Mouse (Mus musculus) neutrophil, adult 65 days (primary cell): ENCODE results near the gene Gh. TPM values are rescaled to one million over a fixed set of nuclear protein-coding genes. Genes with fewer than 3 reads are reported as not detected.

Experiments
- total RNA-seq: library from RNA; stranded (reverse); gene quantifications from 2 replicates; pipeline ENCODE4 v1.2.4, GENCODE M21; 2023

Gene Gh
- total RNA-seq, result not detected in 2 replicates

GRCm38 (mm10) chr11:106301765-106302164, at the start of gene Gh:
Gene Gh (minus strand): TSS chr11:106301865.

GRCm38 (mm10) chr11:106314333-106314812, 12.7 kb upstream of the Gh start, which contains the start of gene Cd79b:
Gene Cd79b (minus strand): TSS chr11:106314762.

GRCm38 (mm10) chr11:106276454-106276853, 25.2 kb downstream of the Gh start, which contains the start of gene Tcam1:
Gene Tcam1 (plus strand): TSS chr11:106276672.

GRCm38 (mm10) chr11:106272644-106273310, 28.9 kb downstream of the Gh start, which contains the start of gene Smarcd2:
Gene Smarcd2 (minus strand): TSS chr11:106272972.

GRCm38 (mm10) chr11:106255685-106256451, 45.8 kb downstream of the Gh start, which contains the start of the genes Ftsj3 and Psmc5:
Gene Ftsj3 (minus strand): TSS chr11:106256079.
Gene Psmc5 (plus strand): TSS chr11:106256154.

Other genes with a start within 250 kb of the Gh start
- gene Taco1, start 235.8 kb downstream of the Gh start, total RNA-seq, result 3.5 and 4.1 TPM in 2 replicates
- 193 and 212 TPM in 2 replicates for gene Map3k3, start 217.3 kb downstream of the Gh start, total RNA-seq
- gene Gm10840, start 141.0 kb downstream of the Gh start, total RNA-seq, result 2.3 and 4.2 TPM in 2 replicates
- 392 and 416 TPM in 2 replicates for gene Limd2, start 141.0 kb downstream of the Gh start, total RNA-seq
- 19.7 and 23.4 TPM in 2 replicates for gene Strada, start 99.7 kb downstream of the Gh start, total RNA-seq
- 22.5 and 24.8 TPM in 2 replicates for gene Ccdc47, start 85.5 kb downstream of the Gh start, total RNA-seq
- gene Ddx42, start 84.9 kb downstream of the Gh start, total RNA-seq, result 35.1 and 40.9 TPM in 2 replicates
- gene Ftsj3, start 45.8 kb downstream of the Gh start, total RNA-seq, result 11.2 and 27.4 TPM in 2 replicates
- gene Psmc5, start 45.7 kb downstream of the Gh start, total RNA-seq, result 26.6 and 32.7 TPM in 2 replicates
- 74.7 and 86.4 TPM in 2 replicates for gene Smarcd2, start 28.9 kb downstream of the Gh start, total RNA-seq
- gene Tcam1, start 25.2 kb downstream of the Gh start, total RNA-seq, result 0.16 TPM in 1 of 2 replicates, not detected in the other
- 3.8 and 15.6 TPM in 2 replicates for gene Cd79b, start 12.9 kb upstream of the Gh start, total RNA-seq
- gene Scn4a, start 51.4 kb upstream of the Gh start, total RNA-seq, result 0.07 and 0.09 TPM in 2 replicates
- not detected in 2 replicates for gene Prr29, start 63.6 kb upstream of the Gh start, total RNA-seq
- gene Icam2, start 86.2 kb upstream of the Gh start, total RNA-seq, result 8.5 and 16.0 TPM in 2 replicates
- gene Ern1, start 186.0 kb upstream of the Gh start, total RNA-seq, result 43.2 and 55.9 TPM in 2 replicates